Mouse (Mus musculus) kidney, embryonic 14.5 days (tissue): ENCODE measurements at regions not wholly inside any gene's neighbourhood (a gene's known extent, or its start where the extent isn't known, plus 50 kb on each side); places are given as distances from the start of the nearest gene placed in this dataset.
"Not testable (repeated sequence)": the region's sequence is repeated elsewhere in the genome, so short reads cannot be mapped to it uniquely, and the experiment has no call there.

Experiments
- ATAC-seq: fragments of 200-750 bp; cut with Nextera tagmentation; 2 replicates; pipeline ENCODE4 v1.8.0; 2017; ENCODE audit warnings: moderate number of reproducible peaks, mild to moderate bottlenecking, moderate TSS enrichment, moderate library complexity; ENCODE audit not compliant: low FRiP score, low TSS enrichment
- H3K27ac ChIP-seq: fragments of 300-500 bp; sonication (generic); 2 replicates; pipeline ENCODE4 v1.5.1; 2014; ENCODE audit warnings: low read depth, mild to moderate bottlenecking, low read length, moderate library complexity, mixed read lengths
- H3K27me3 ChIP-seq: fragments of 300-500 bp; sonication (generic); 2 replicates; pipeline ENCODE4 v1.6.1; 2014; ENCODE audit warnings: mild to moderate bottlenecking, low read length; ENCODE audit not compliant: control insufficient read depth, insufficient read depth
- H3K36me3 ChIP-seq: fragments of 300-500 bp; sonication (generic); 2 replicates; pipeline ENCODE4 v1.6.1; 2014; ENCODE audit warnings: low read length, mixed read lengths; ENCODE audit not compliant: control insufficient read depth, insufficient read depth
- H3K4me1 ChIP-seq: fragments of 300-500 bp; sonication (generic); 2 replicates; pipeline ENCODE4 v1.6.1; 2014; ENCODE audit warnings: low read length, mixed read lengths; ENCODE audit not compliant: control insufficient read depth, insufficient read depth
- H3K4me2 ChIP-seq: fragments of 300-500 bp; sonication (generic); replicated peaks from 2 replicates; pipeline ENCODE4 v1.6.1; 2014; ENCODE audit warnings: low read depth, mild to moderate bottlenecking, low read length
- H3K4me3 ChIP-seq: fragments of 300-500 bp; sonication (generic); 2 replicates; pipeline ENCODE4 v1.5.1; 2014; ENCODE audit warnings: mild to moderate bottlenecking, low read length
- H3K9ac ChIP-seq: fragments of 300-500 bp; sonication (generic); 2 replicates; pipeline ENCODE4 v1.6.1; 2014; ENCODE audit warnings: low read depth, mild to moderate bottlenecking, low read length, moderate library complexity
- H3K9me3 ChIP-seq: fragments of 300-500 bp; sonication (generic); 2 replicates; pipeline ENCODE4 v1.6.1; 2016; ENCODE audit warnings: low read length; ENCODE audit not compliant: control insufficient read depth
- WGBS: fragments of 180-500 bp; shearing (Covaris S2); extraction: QIAGEN DNeasy Blood & Tissue Kit; methylation state at CpG from one replicate; pipeline ENCODE4 v1.1.7; 2014; 5-methylcytosine and 5-hydroxymethylcytosine counted together

GRCm38 (mm10) chr17:63718972-63719715 lies 143.7 kb upstream of the Fer start:
- no peaks in the 10 kb centered on the region for H3K36me3 ChIP-seq
- ATAC-seq = no peak
- 38% methylated on average over 16 of the region's 16 CpGs for WGBS

GRCm38 (mm10) chr17:63719771-63720170 lies 143.1 kb upstream of the Fer start:
- Histone ChIP-seq H3K36me3 (no peaks in the 10 kb centered on the region), H3K4me1 (no peaks in the 10 kb centered on the region), H3K9ac (no peak overlapping the region), H3K4me3 (no peak overlapping the region), H3K27me3 (no peaks in the 10 kb centered on the region), H3K27ac (no peak overlapping the region), H3K4me2 (no peak overlapping the region), H3K9me3 (no peaks in the 10 kb centered on the region)
- WGBS = 80% methylated on average over 4 of the region's 4 CpGs
- no peak for ATAC-seq

More at GRCm38 (mm10) chr17:63718972-63719715, 143.7 kb upstream of the Fer start:
- Histone ChIP-seq H3K4me2 (no peak overlapping the region), H3K27me3 (no peaks in the 10 kb centered on the region), H3K9me3 (no peaks in the 10 kb centered on the region), H3K4me3 (no peak overlapping the region), H3K9ac (no peak overlapping the region), H3K4me1 (no peaks in the 10 kb centered on the region), H3K27ac (no peak overlapping the region)

GRCm38 (mm10) chr17:63720883-63721282 lies 142.0 kb upstream of the Fer start:
- Histone ChIP-seq H3K27me3 (no peaks in the 10 kb centered on the region), H3K27ac (no peak overlapping the region), H3K4me1 (no peaks in the 10 kb centered on the region), H3K9me3 (no peaks in the 10 kb centered on the region), H3K9ac (no peak overlapping the region), H3K36me3 (no peaks in the 10 kb centered on the region), H3K4me2 (no peak overlapping the region), H3K4me3 (no peak overlapping the region)
- 29% methylated on average over 4 of the region's 4 CpGs for WGBS
- no peak for ATAC-seq

- H3K4me2 ChIP-seq = no peak overlapping the region
- WGBS = 67% methylated on average over 12 of the region's 12 CpGs
Measured at GRCm38 (mm10) chr17:63722434-63723004, 140.3 kb upstream of the Fer start.

GRCm38 (mm10) chr17:63738206-63738605 lies 124.7 kb upstream of the Fer start:
- H3K4me3 ChIP-seq = no peak overlapping the region
- 0 out of 2 replicates have a peak, but pooled peaks cover 2% of the 10 kb centered on the region for H3K9me3 ChIP-seq
- H3K4me2 ChIP-seq = no peak overlapping the region
- H3K9ac ChIP-seq = no peak overlapping the region
- ATAC-seq = no peak
- H3K4me1 ChIP-seq = no peaks in the 10 kb centered on the region
- H3K27me3 ChIP-seq = no peaks in the 10 kb centered on the region
- 94% methylated on average over 1 of the region's 1 CpGs for WGBS
- H3K36me3 ChIP-seq = no peaks in the 10 kb centered on the region
- no peak overlapping the region for H3K27ac ChIP-seq

More at GRCm38 (mm10) chr17:63722434-63723004, 140.3 kb upstream of the Fer start:
- Histone ChIP-seq H3K9me3 (no peaks in the 10 kb centered on the region), H3K9ac (no peak overlapping the region), H3K27me3 (no peaks in the 10 kb centered on the region), H3K4me3 (no peak overlapping the region), H3K27ac (no peak overlapping the region), H3K36me3 (no peaks in the 10 kb centered on the region), H3K4me1 (no peaks in the 10 kb centered on the region)
- ATAC-seq = no peak

GRCm38 (mm10) chr17:63739710-63740109 lies 123.2 kb upstream of the Fer start:
- Histone ChIP-seq H3K4me1 (no peaks in the 10 kb centered on the region), H3K4me3 (no peak overlapping the region), H3K9me3 (0 out of 2 replicates have a peak, but pooled peaks cover 2% of the 10 kb centered on the region), H3K9ac (no peak overlapping the region), H3K27ac (no peak overlapping the region), H3K36me3 (no peaks in the 10 kb centered on the region), H3K4me2 (no peak overlapping the region), H3K27me3 (no peaks in the 10 kb centered on the region)
- WGBS = 83% methylated on average over 2 of the region's 2 CpGs
- ATAC-seq = no peak

GRCm38 (mm10) chr17:63749257-63749656 lies 113.6 kb upstream of the Fer start:
- H3K4me3 ChIP-seq, H3K9ac ChIP-seq, ATAC-seq, H3K27ac ChIP-seq, H3K36me3 ChIP-seq, H3K9me3 ChIP-seq, H3K4me2 ChIP-seq, H3K27me3 ChIP-seq, H3K4me1 ChIP-seq: not testable (repeated sequence)
- 88% methylated on average over 5 of the region's 10 CpGs for WGBS

GRCm38 (mm10) chr17:63754399-63754798 lies 108.5 kb upstream of the Fer start:
- H3K9ac ChIP-seq = no peak overlapping the region
- no peaks in the 10 kb centered on the region for H3K4me1 ChIP-seq
- H3K4me3 ChIP-seq = no peak overlapping the region
- H3K27ac ChIP-seq = no peak overlapping the region
- 84% methylated on average over 2 of the region's 2 CpGs for WGBS
- no peaks in the 10 kb centered on the region for H3K9me3 ChIP-seq
- no peaks in the 10 kb centered on the region for H3K27me3 ChIP-seq
- H3K36me3 ChIP-seq = no peaks in the 10 kb centered on the region
- H3K4me2 ChIP-seq = no peak overlapping the region
- ATAC-seq = no peak

- Histone ChIP-seq H3K9me3 (peaks cover 6% of the 10 kb centered on the region; the same call in 1 of the 2 replicates), H3K9ac (no peak overlapping the region), H3K27me3 (no peaks in the 10 kb centered on the region), H3K4me1 (no peaks in the 10 kb centered on the region), H3K27ac (no peak overlapping the region), H3K4me3 (no peak overlapping the region), H3K36me3 (no peaks in the 10 kb centered on the region), H3K4me2 (no peak overlapping the region)
- WGBS = 84% methylated on average over 13 of the region's 13 CpGs
- no peak for ATAC-seq
Measured at GRCm38 (mm10) chr17:63757896-63758695, 104.8 kb upstream of the Fer start.
